Mouse (Mus musculus) heart, postnatal 0 days (tissue): ENCODE measurements around the gene Insc. TPM values are rescaled to one million over a fixed set of nuclear protein-coding genes. Genes with fewer than 3 reads are reported as not detected.

ENCODE experiments used
- ATAC-seq: fragments of 200-750 bp; cut with Nextera tagmentation; 2 replicates; pipeline ENCODE4 v1.8.0; 2017; ENCODE audit warnings: low read depth, moderate number of reproducible peaks, moderate library complexity; ENCODE audit not compliant: insufficient read depth
- DNase-seq: peaks from one replicate; pipeline ENCODE4 v3.0.0-alpha.2; 2016; ENCODE audit warnings: low spot score
- H3K27ac ChIP-seq: fragments of 300-500 bp; sonication (generic); 2 replicates; pipeline ENCODE4 v1.5.1; 2014; ENCODE audit warnings: low read depth, mild to moderate bottlenecking
- H3K27me3 ChIP-seq: fragments of 300-500 bp; sonication (generic); 2 replicates; pipeline ENCODE4 v1.6.1; 2014; ENCODE audit warnings: low read length, mixed read lengths; ENCODE audit not compliant: control insufficient read depth, insufficient read depth
- H3K36me3 ChIP-seq: fragments of 300-500 bp; sonication (generic); replicated peaks from 2 replicates; pipeline ENCODE4 v1.6.1; 2014; ENCODE audit warnings: low read length, mixed read lengths; ENCODE audit not compliant: control insufficient read depth, insufficient read depth
- H3K4me1 ChIP-seq: fragments of 300-500 bp; sonication (generic); 2 replicates; pipeline ENCODE4 v1.6.1; 2014; ENCODE audit warnings: antibody characterized with exemption; ENCODE audit not compliant: control insufficient read depth, insufficient read depth
- H3K4me2 ChIP-seq: fragments of 300-500 bp; sonication (generic); 2 replicates; pipeline ENCODE4 v1.6.1; 2014; ENCODE audit warnings: low read depth, mild to moderate bottlenecking, low read length, moderate library complexity
- H3K4me3 ChIP-seq: fragments of 300-500 bp; sonication (generic); 2 replicates; pipeline ENCODE4 v1.5.1; 2014; ENCODE audit warnings: low read depth, low read length
- H3K9ac ChIP-seq: fragments of 300-500 bp; sonication (generic); replicated peaks from 2 replicates; pipeline ENCODE4 v1.6.1; 2014; ENCODE audit warnings: low read depth, low read length, mixed read lengths
- H3K9me3 ChIP-seq: fragments of 300-500 bp; sonication (generic); replicated peaks from 2 replicates; pipeline ENCODE4 v1.6.1; 2016; ENCODE audit warnings: low read length; ENCODE audit not compliant: control insufficient read depth
- CTCF ChIP-seq: IDR thresholded peaks from 2 replicates; pipeline ENCODE4 v1.5.1; 2016; ENCODE audit warnings: antibody characterized with exemption, control low read depth, low read depth
- EP300 ChIP-seq: IDR thresholded peaks from 2 replicates; pipeline ENCODE4 v1.6.1; 2016; ENCODE audit warnings: antibody characterized with exemption, low read depth
- WGBS: fragments of 180-500 bp; shearing (Covaris S2); extraction: QIAGEN DNeasy Blood & Tissue Kit; methylation state at CpG from one replicate; pipeline ENCODE4 v1.1.7; 2014; 5-methylcytosine and 5-hydroxymethylcytosine counted together
- polyA plus RNA-seq: library from polyadenylated mRNA; unstranded; fragments of >200 nt; fragmentation: Nextera tagmentation; extraction: Ambion mirVana; gene quantifications from 2 replicates; pipeline ENCODE4 v1.2.1, GENCODE M21; 2015
- total RNA-seq: library from RNA; depleted of rRNA; stranded (reverse); fragments of >200 nt; gene quantifications from 2 replicates; pipeline ENCODE4 v1.2.3, GENCODE M21; 2014; ENCODE audit warnings: low replicate concordance

The Insc gene
- total and polyA plus RNA-seq, 2 experiments from 2014 or later = 3.2 to 16.8 TPM

- peak; percentile 27 for DNase-seq
- Histone ChIP-seq H3K4me3 (no peak overlapping the region), H3K4me2 (no peak overlapping the region), H3K27ac (no peak overlapping the region), H3K36me3 (no peaks in the 10 kb centered on the region), H3K9me3 (no peaks in the 10 kb centered on the region), H3K27me3 (no peaks in the 10 kb centered on the region), H3K9ac (no peak overlapping the region), H3K4me1 (peaks cover 16% of the 10 kb centered on the region)
- TF ChIP-seq CTCF (no peak), EP300 (no peak)
- peak; percentile 75 for ATAC-seq
- WGBS = 34% methylated on average over 6 of the region's 6 CpGs
These were observed 91.0 kb downstream of the Insc start for GRCm38 (mm10) chr7:114834504-114834903.

GRCm38 (mm10) chr7:114837268-114837667, 93.8 kb downstream of the Insc start:
- Histone ChIP-seq H3K9ac (no peak overlapping the region), H3K27me3 (no peaks in the 10 kb centered on the region), H3K9me3 (no peaks in the 10 kb centered on the region), H3K36me3 (no peaks in the 10 kb centered on the region), H3K4me3 (no peak overlapping the region), H3K27ac (no peak overlapping the region), H3K4me1 (peaks cover 21% of the 10 kb centered on the region), H3K4me2 (no peak overlapping the region)
- TF ChIP-seq EP300 (no peak), CTCF (no peak)
- 56% methylated on average over 3 of the region's 3 CpGs for WGBS
- ATAC-seq (no peak), DNase-seq (no peak)

- Histone ChIP-seq H3K9me3 (no peaks in the 10 kb centered on the region), H3K27me3 (no peaks in the 10 kb centered on the region), H3K4me3 (no peak overlapping the region), H3K36me3 (no peaks in the 10 kb centered on the region), H3K4me1 (peaks cover 12% of the 10 kb centered on the region; the same call in 1 of the 2 replicates), H3K27ac (no peak overlapping the region), H3K9ac (no peak overlapping the region), H3K4me2 (no peak overlapping the region)
- 32% methylated on average over 5 of the region's 5 CpGs for WGBS
- ATAC-seq (peak; percentile 79), DNase-seq (peak; percentile 49)
- no peak for TF ChIP-seq CTCF
- TF ChIP-seq EP300 = no peak
These were observed 96.7 kb downstream of the Insc start for GRCm38 (mm10) chr7:114840029-114840745.

- Histone ChIP-seq H3K36me3 (no peaks in the 10 kb centered on the region), H3K27me3 (no peaks in the 10 kb centered on the region), H3K4me3 (no peak overlapping the region), H3K4me2 (no peak overlapping the region), H3K9ac (no peak overlapping the region), H3K27ac (no peak overlapping the region), H3K9me3 (no peaks in the 10 kb centered on the region), H3K4me1 (0 out of 2 replicates have a peak, but pooled peaks cover 8% of the 10 kb centered on the region)
- WGBS = 52% methylated on average over 3 of the region's 3 CpGs
- TF ChIP-seq EP300 = no peak
- no peak for ATAC-seq
- DNase-seq = no peak
These were observed 99.2 kb downstream of the Insc start for GRCm38 (mm10) chr7:114842644-114843211.

- 44% methylated on average over 2 of the region's 2 CpGs for WGBS
- no peak for TF ChIP-seq EP300
- TF ChIP-seq CTCF = no peak
- DNase-seq (no peak), ATAC-seq (no peak)
- H3K9ac ChIP-seq = no peak overlapping the region
- H3K4me2 ChIP-seq = no peak overlapping the region
- H3K36me3 ChIP-seq = no peaks in the 10 kb centered on the region
- no peak overlapping the region for H3K27ac ChIP-seq
- H3K9me3 ChIP-seq = no peaks in the 10 kb centered on the region
- no peaks in the 10 kb centered on the region for H3K27me3 ChIP-seq
- 0 out of 2 replicates have a peak, but pooled peaks cover 3% of the 10 kb centered on the region for H3K4me1 ChIP-seq
- no peak overlapping the region for H3K4me3 ChIP-seq
These were observed 103.7 kb downstream of the Insc start for GRCm38 (mm10) chr7:114847179-114847578.

GRCm38 (mm10) chr7:114852387-114852786, 108.9 kb downstream of the Insc start:
- no peaks in the 10 kb centered on the region for H3K4me1 ChIP-seq
- TF ChIP-seq CTCF = no peak
- no peak for TF ChIP-seq EP300
- no peak for ATAC-seq
- H3K27me3 ChIP-seq = no peaks in the 10 kb centered on the region
- no peak overlapping the region for H3K4me3 ChIP-seq
- WGBS = 75% methylated on average over 3 of the region's 3 CpGs
- DNase-seq = no peak
- no peaks in the 10 kb centered on the region for H3K9me3 ChIP-seq
- H3K4me2 ChIP-seq = no peak overlapping the region
- H3K27ac ChIP-seq = no peak overlapping the region
- no peaks in the 10 kb centered on the region for H3K36me3 ChIP-seq
- H3K9ac ChIP-seq = no peak overlapping the region
